Mouse (Mus musculus): Measurements from ENCODE around the gene Ppp1r2. TPM values are rescaled to one million over a fixed set of nuclear protein-coding genes. Genes with fewer than 3 reads are reported as not detected.

The Ppp1r2 gene
- 51.3 and 95.0 TPM in 2 replicates for polyA plus RNA-seq (2012; rRNA removed)

DNA sequence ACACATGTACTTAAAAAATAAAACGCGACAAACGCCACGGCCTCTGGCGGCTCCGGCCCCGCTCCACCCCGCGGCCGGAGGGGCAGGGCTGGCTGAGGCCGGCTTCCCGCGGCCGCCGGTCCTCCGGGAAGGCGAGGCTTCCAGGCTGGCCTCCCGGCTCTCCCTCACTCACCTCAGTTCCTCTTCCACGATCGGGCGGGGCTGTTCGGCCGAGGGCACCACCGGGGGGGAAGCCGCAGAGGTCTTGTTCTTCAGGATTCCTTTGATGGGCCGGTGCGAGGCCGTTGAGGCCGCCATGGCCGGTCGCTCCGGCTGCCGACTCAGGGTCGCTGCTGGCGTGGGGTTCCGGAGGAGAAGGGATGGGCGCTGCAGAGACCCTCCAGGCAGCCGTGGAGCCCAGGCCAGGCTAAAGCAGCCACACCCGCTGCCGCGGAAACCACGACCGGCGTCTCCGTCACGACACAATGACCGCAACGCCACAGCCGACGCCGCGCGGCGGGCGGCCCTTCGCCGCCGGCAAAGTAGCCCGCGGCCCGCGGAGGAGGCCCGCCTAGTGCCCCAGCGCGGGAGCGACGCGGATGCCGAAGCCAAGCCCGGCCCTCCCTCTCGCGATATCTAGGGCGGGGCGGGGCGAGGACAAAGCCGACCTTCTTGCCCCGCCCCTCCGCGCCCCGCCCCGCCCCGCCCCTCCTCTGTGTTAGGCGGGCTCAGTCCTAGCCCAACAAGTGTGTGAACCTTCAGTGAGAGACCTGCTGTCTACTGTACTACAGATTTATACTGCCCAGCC is at the start of gene Ppp1r2:
Ppp1r2 (minus strand) TSS at position 604 of the 787 bp plus-strand sequence.

DNA sequence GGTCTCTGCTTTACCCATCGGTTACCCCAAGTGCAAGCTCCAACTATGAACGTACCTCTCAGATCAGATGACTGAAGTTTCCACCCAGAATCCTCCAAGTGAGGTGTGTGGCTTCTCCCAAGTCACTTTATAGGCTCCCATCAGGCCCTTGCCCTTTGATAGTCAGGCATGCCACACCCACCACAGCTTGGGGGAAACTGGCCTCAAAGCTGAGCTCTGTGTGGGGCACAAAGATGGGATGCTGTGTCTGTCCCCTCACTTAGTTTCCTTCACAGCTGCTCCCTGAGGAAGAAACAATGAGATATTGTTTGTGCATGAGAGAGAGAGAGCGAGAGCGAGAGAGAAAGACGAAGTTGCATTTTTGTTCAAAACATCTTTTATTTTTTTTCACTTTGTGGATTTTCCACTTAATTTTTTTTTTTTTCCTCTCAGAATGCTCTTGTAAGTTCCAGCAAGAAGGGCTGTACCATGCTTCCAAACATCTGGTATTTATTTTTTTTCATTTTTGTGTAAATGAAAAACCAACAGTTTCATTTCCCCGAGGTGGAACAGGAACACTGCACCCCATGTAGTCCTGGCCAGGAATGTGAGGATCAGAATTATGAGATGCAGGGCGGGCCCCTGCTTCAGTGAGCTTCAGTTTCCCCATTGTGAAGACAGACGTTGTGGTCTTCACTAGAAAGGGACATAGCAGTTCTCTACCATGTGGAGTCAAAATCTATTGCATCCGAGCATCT is 39.6 kb upstream of the Ppp1r2 start, which contains the start of gene Apod:
Apod (minus strand) TSS at position 312 of the 737 bp plus-strand sequence.

Other genes with a start within 250 kb of the Ppp1r2 start
- gene Xxylt1, start 193.8 kb downstream of the Ppp1r2 start, polyA plus RNA-seq (2012; rRNA removed), result 30.9 and 36.7 TPM in 2 replicates
- 15.5 and 16.3 TPM in 2 replicates for gene Acap2, start 74.0 kb downstream of the Ppp1r2 start, polyA plus RNA-seq (2012; rRNA removed)
- 0.68 and 0.85 TPM in 2 replicates for gene Apod, start 39.5 kb upstream of the Ppp1r2 start, polyA plus RNA-seq (2012; rRNA removed)
- gene Bdh1, start 147.0 kb upstream of the Ppp1r2 start, polyA plus RNA-seq (2012; rRNA removed), result 10.7 and 11.8 TPM in 2 replicates

Data from ovary, adult 2 months (tissue).